Mouse (Mus musculus) ES-Bruce4 (cell line): ENCODE data around the gene Mphosph10.

Source experiments
- CTCF ChIP-seq: IDR thresholded peaks from one replicate; pipeline ENCODE4 v1.8.1; 2011; ENCODE audit warnings: low read depth, low read length
- EP300 ChIP-seq: IDR thresholded peaks from 2 replicates; pipeline ENCODE4 v1.6.1; 2011; ENCODE audit warnings: low read depth, low read length; ENCODE audit not compliant: insufficient read depth
- POLR2A ChIP-seq: IDR thresholded peaks from one replicate; pipeline ENCODE4 v1.8.1; 2011; ENCODE audit warnings: low read length; ENCODE audit not compliant: insufficient read depth

GRCm38 (mm10) chr7:64326892-64327291 is 65.2 kb downstream of the Mphosph10 start:
- TF ChIP-seq CTCF (peak; percentile 69), EP300 (peak; percentile 64), POLR2A (no peak)
